Mouse (Mus musculus): Measurements from ENCODE around the gene Pdlim7. TPM values are rescaled to one million over a fixed set of nuclear protein-coding genes. Genes with fewer than 3 reads are reported as not detected.

Pdlim7 gene
- 187 and 195 TPM in 2 replicates for polyA plus RNA-seq (2015; fragmentation: Nextera tagmentation; extraction: Ambion mirVana)

GRCm38 (mm10) chr13:55513111-55513748 lies at the start of gene Pdlim7:
Gene Pdlim7, minus strand, starts transcription at chr13:55513676.
- Histone ChIP-seq H3K27ac (peak within 1 kb of the TSS; percentile 92), H3K27me3 (replicated peaks) (no peaks in the 10 kb centered on the region), H3K36me3 (peaks cover 6% of the 10 kb centered on the region; the same call in 1 of the 2 replicates), H3K4me3 (replicated peaks) (peak within 1 kb of the TSS; percentile 72), H3K4me2 (replicated peaks) (peak within 1 kb of the TSS; percentile 81), H3K9ac (peak within 1 kb of the TSS; percentile 81), H3K4me1 (replicated peaks) (peaks cover 25% of the 10 kb centered on the region), H3K9me3 (no peaks in the 10 kb centered on the region)
- peak; percentile 73 for ATAC-seq
- WGBS = under 1% methylated on average over 48 of the region's 55 CpGs

GRCm38 (mm10) chr13:55557499-55557898 lies 44.0 kb upstream of the Pdlim7 start:
- no peak overlapping the region for H3K27ac ChIP-seq
- H3K4me1 ChIP-seq (replicated peaks) = no peaks in the 10 kb centered on the region
- no peak overlapping the region for H3K9ac ChIP-seq
- H3K4me3 ChIP-seq (replicated peaks) = no peak overlapping the region
- ATAC-seq = no peak
- 78% methylated on average over 6 of the region's 6 CpGs for WGBS
- no peaks in the 10 kb centered on the region for H3K9me3 ChIP-seq
- H3K36me3 ChIP-seq = peaks cover 19% of the 10 kb centered on the region
- H3K27me3 ChIP-seq (replicated peaks) = no peaks in the 10 kb centered on the region
- no peak overlapping the region for H3K4me2 ChIP-seq (replicated peaks)

- Histone ChIP-seq H3K4me2 (replicated peaks) (no peak overlapping the region), H3K9ac (no peak overlapping the region), H3K27ac (no peak overlapping the region), H3K4me3 (replicated peaks) (no peak overlapping the region), H3K27me3 (replicated peaks) (no peaks in the 10 kb centered on the region), H3K4me1 (replicated peaks) (no peaks in the 10 kb centered on the region), H3K36me3 (peaks cover 19% of the 10 kb centered on the region), H3K9me3 (no peaks in the 10 kb centered on the region)
- WGBS = 90% methylated on average over 9 of the region's 9 CpGs
- ATAC-seq = no peak
Observed at GRCm38 (mm10) chr13:55555921-55556320, 42.4 kb upstream of the Pdlim7 start.

DNA sequence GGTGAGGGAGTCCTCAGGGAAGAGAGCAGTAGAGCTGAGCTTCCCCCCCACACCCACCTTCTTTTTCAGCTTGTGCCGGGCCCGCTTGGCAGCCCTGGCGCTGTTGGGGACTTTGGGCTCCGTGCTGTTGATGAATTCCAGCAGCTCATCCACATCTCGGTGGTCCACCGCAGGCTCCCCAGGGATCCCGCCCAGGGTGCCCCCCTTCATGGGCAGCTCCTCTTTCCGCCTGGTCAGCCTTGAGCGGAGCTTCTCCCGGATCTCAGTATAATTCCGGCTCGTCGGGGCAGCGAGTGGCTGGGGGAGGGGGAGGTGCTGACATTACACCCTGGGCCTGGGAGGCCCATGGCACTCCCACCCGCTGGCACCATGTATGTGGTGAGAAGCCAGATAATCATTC lies 35.6 kb upstream of the Pdlim7 start:
- WGBS = 88% methylated on average over 15 of the region's 15 CpGs
- H3K36me3 ChIP-seq = peaks cover 44% of the 10 kb centered on the region

GRCm38 (mm10) chr13:55548426-55548825 lies 35.0 kb upstream of the Pdlim7 start:
- Histone ChIP-seq H3K4me1 (replicated peaks) (no peaks in the 10 kb centered on the region), H3K9me3 (no peaks in the 10 kb centered on the region), H3K27ac (no peak overlapping the region), H3K4me3 (replicated peaks) (no peak overlapping the region), H3K27me3 (replicated peaks) (no peaks in the 10 kb centered on the region), H3K4me2 (replicated peaks) (no peak overlapping the region), H3K36me3 (peaks cover 44% of the 10 kb centered on the region), H3K9ac (no peak overlapping the region)
- 89% methylated on average over 5 of the region's 5 CpGs for WGBS
- no peak for ATAC-seq

More for the DNA sequence above, 35.6 kb upstream of the Pdlim7 start:
- no peaks in the 10 kb centered on the region for H3K4me1 ChIP-seq (replicated peaks)
- no peaks in the 10 kb centered on the region for H3K9me3 ChIP-seq
- no peak overlapping the region for H3K9ac ChIP-seq
- no peak overlapping the region for H3K4me3 ChIP-seq (replicated peaks)
- no peak for ATAC-seq
- H3K27ac ChIP-seq = no peak overlapping the region
- H3K4me2 ChIP-seq (replicated peaks) = no peak overlapping the region
- H3K27me3 ChIP-seq (replicated peaks) = no peaks in the 10 kb centered on the region

DNA sequence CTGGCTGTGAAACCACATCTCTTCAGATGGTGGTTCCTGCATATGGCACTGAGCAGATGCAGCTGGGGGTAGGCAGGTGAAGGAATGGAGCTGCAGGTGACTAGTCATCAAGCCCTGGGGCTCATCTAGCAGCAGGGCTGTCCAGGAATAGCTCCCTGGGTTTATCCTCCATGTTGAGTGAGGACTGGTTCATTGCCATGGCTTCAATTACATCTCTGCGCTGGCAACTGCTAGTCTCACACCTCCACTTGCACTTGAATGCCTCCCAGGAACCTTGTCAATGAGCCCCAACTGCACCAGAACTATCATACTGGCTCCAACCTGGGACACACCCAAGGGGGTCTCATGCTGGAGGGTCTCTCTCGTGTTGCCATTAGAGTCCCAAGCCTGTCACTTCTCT lies 34.4 kb upstream of the Pdlim7 start:
- Histone ChIP-seq H3K9ac (no peak overlapping the region), H3K27me3 (replicated peaks) (no peaks in the 10 kb centered on the region), H3K4me3 (replicated peaks) (no peak overlapping the region), H3K4me2 (replicated peaks) (no peak overlapping the region), H3K27ac (no peak overlapping the region), H3K9me3 (no peaks in the 10 kb centered on the region), H3K36me3 (peaks cover 49% of the 10 kb centered on the region), H3K4me1 (replicated peaks) (no peaks in the 10 kb centered on the region)
- 91% methylated on average over 2 of the region's 2 CpGs for WGBS
- ATAC-seq = no peak

DNA sequence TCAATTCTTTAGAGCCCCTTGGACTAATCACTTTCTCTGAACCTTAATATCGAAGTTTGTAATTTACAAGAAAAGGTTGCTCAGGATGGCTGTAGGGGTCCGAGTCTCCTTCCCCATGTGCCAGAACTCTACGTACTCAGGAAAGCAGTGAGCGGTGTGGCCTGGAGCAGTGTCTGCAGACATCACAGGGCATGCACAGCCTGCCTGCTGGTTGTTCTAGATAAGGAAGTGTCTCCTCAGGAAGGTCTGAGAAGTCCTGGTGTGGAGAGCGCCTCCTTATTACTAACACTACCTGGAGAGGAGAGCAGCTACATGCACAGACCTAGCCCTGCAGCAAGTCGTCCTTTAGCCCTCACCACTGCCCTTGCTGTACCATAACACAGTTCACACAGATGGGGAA lies 31.3 kb upstream of the Pdlim7 start:
- peaks cover 61% of the 10 kb centered on the region for H3K36me3 ChIP-seq
- ATAC-seq = no peak

DNA sequence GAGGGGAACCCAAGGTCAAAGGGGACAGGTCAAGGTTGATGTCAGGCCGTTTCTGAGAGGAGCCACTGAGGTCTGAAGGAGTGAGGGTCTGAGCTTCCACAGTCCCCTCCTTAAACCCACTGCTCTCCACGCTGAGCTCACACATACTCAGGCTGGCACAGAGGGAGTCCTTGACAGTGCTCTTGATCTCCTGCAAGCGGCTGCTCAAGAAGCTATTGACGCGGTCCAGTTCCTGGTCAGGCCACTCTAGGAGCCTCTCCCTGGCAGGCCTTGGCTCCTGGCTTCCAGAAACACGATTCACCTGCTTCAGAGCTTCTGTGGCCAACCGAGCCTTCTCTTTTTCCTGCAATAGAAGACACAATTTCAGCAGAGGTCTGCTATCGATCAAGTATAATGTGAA lies 30.0 kb upstream of the Pdlim7 start:
- no peak overlapping the region for H3K4me3 ChIP-seq (replicated peaks)
- no peaks in the 10 kb centered on the region for H3K4me1 ChIP-seq (replicated peaks)
- H3K9ac ChIP-seq = no peak overlapping the region
- H3K36me3 ChIP-seq = peaks cover 70% of the 10 kb centered on the region
- no peaks in the 10 kb centered on the region for H3K9me3 ChIP-seq
- ATAC-seq = no peak
- no peak overlapping the region for H3K4me2 ChIP-seq (replicated peaks)
- no peaks in the 10 kb centered on the region for H3K27me3 ChIP-seq (replicated peaks)
- no peak overlapping the region for H3K27ac ChIP-seq
- 91% methylated on average over 8 of the region's 8 CpGs for WGBS

More for the DNA sequence above, 31.3 kb upstream of the Pdlim7 start:
- no peak overlapping the region for H3K4me2 ChIP-seq (replicated peaks)
- no peak overlapping the region for H3K27ac ChIP-seq
- 92% methylated on average over 6 of the region's 6 CpGs for WGBS
- H3K4me1 ChIP-seq (replicated peaks) = no peaks in the 10 kb centered on the region
- no peak overlapping the region for H3K4me3 ChIP-seq (replicated peaks)
- H3K27me3 ChIP-seq (replicated peaks) = no peaks in the 10 kb centered on the region
- no peak overlapping the region for H3K9ac ChIP-seq
- H3K9me3 ChIP-seq = no peaks in the 10 kb centered on the region

GRCm38 (mm10) chr13:55542891-55543290 lies 29.4 kb upstream of the Pdlim7 start:
- H3K27ac ChIP-seq = no peak overlapping the region
- H3K27me3 ChIP-seq (replicated peaks) = no peaks in the 10 kb centered on the region
- WGBS = 93% methylated on average over 4 of the region's 4 CpGs
- no peak overlapping the region for H3K4me2 ChIP-seq (replicated peaks)
- no peak for ATAC-seq
- H3K9me3 ChIP-seq = no peaks in the 10 kb centered on the region
- no peaks in the 10 kb centered on the region for H3K4me1 ChIP-seq (replicated peaks)
- H3K9ac ChIP-seq = no peak overlapping the region
- H3K36me3 ChIP-seq = peaks cover 67% of the 10 kb centered on the region
- H3K4me3 ChIP-seq (replicated peaks) = no peak overlapping the region

DNA sequence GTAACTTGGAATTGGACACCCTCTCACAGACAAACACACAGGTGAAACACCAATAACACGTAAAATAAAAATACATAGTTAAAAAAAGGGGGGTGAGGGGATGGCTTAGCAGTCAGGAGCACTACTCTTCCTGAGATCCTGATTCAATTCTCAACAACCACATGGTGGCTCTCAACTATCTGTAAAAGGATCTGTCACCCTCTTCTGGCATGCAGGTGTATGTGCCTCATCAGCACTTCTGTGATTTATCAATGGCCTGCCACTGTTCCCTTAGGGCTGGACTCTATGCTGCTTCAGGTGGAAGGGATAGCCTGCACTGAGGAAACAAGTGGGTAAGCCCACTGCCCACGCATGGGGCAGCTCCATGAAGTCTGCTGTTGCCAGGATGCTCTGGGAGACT lies 27.5 kb upstream of the Pdlim7 start:
- no peaks in the 10 kb centered on the region for H3K9me3 ChIP-seq
- no peak overlapping the region for H3K4me2 ChIP-seq (replicated peaks)
- no peak overlapping the region for H3K9ac ChIP-seq
- H3K4me1 ChIP-seq (replicated peaks) = no peaks in the 10 kb centered on the region
- ATAC-seq = no peak
- no peaks in the 10 kb centered on the region for H3K27me3 ChIP-seq (replicated peaks)
- peaks cover 53% of the 10 kb centered on the region for H3K36me3 ChIP-seq
- no peak overlapping the region for H3K4me3 ChIP-seq (replicated peaks)
- H3K27ac ChIP-seq = no peak overlapping the region
- 89% methylated on average over 2 of the region's 2 CpGs for WGBS

DNA sequence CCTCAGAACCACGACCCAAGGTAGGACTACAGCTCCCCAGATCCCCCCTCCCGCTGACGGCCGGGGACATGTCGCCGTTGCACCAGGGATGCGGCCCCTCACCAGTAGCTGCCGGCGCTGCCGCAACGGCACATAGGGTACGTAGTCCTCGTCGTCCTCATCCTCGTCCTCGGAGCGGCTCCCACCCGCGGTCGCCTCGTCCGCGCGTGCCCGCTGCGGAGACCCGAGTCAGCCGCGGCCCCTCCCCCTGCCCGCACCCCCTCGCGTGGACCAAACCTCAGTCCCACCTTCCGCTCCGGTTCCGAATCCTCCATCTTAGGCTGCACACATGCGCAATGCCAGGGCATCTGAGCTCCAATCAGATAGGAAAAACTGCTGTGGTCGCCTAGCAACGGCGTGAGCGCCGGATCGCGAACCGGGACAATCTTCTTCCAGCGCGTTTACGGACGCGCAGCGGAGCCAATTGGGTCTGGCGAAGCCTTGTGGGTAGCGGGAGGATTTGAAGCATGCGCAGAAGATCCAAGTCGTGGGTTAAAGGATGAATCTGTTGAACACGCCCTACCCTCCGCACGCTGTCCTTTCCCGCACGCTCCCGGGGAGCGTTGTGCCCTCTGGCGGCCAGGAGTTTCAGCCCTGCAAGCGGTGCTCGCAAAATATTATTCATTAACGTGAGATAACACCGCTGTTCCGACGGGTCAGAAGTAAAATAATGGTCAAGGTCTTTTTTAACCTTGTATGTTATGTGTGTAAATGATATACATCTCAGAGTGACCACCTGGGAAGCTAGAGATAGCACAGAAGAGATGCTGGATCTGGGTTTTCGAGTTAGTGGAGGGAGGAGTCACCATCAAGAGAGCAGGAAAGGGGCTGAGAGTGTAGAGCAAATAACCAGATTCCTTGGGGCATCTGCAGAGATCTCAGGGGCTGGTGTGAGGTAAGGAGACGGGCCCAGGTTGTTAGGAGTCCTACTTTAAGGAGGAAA lies 23.0 kb upstream of the Pdlim7 start, which contains the start of gene Ddx41:
Ddx41 (minus strand) TSS at position 465 of the 982 bp plus-strand sequence.
- under 1% methylated on average over 70 of the region's 70 CpGs for WGBS
- H3K36me3 ChIP-seq = peaks cover 41% of the 10 kb centered on the region

GRCm38 (mm10) chr13:55535796-55536193 lies 22.3 kb upstream of the Pdlim7 start:
- H3K4me1 ChIP-seq (replicated peaks) = peaks cover 8% of the 10 kb centered on the region
- H3K4me3 ChIP-seq (replicated peaks) = peak overlapping the region; percentile 94
- H3K27ac ChIP-seq = 0 out of 2 replicates have a peak overlapping the region, but pooled peaks have one; percentile 56
- WGBS = 17% methylated on average over 17 of the region's 17 CpGs
- peaks cover 39% of the 10 kb centered on the region for H3K36me3 ChIP-seq
- H3K27me3 ChIP-seq (replicated peaks) = no peaks in the 10 kb centered on the region
- H3K9ac ChIP-seq = peak overlapping the region; percentile 84
- ATAC-seq = no peak; the same call in 1 of the 2 replicates
- no peaks in the 10 kb centered on the region for H3K9me3 ChIP-seq
- peak overlapping the region; percentile 87 for H3K4me2 ChIP-seq (replicated peaks)

More for the DNA sequence above, 23.0 kb upstream of the Pdlim7 start, which contains the start of gene Ddx41:
- Histone ChIP-seq H3K27me3 (replicated peaks) (no peaks in the 10 kb centered on the region), H3K27ac (0 out of 2 replicates have a peak within 1 kb of the TSS, but pooled peaks have one; percentile 56), H3K9me3 (no peaks in the 10 kb centered on the region), H3K9ac (peak within 1 kb of the TSS; percentile 84), H3K4me1 (replicated peaks) (peaks cover 8% of the 10 kb centered on the region), H3K4me3 (replicated peaks) (peak within 1 kb of the TSS; percentile 94), H3K4me2 (replicated peaks) (peak within 1 kb of the TSS; percentile 87)
- ATAC-seq = peak; percentile 99

All from intestine, embryonic 15.5 days (tissue).